ENCODE assay signal across 9 mouse cellular contexts in genomic region chr1:118390871-118391387, GRCm38 (mm10). TPM values are rescaled to one million over a fixed set of nuclear protein-coding genes. Genes with fewer than 3 reads are reported as not detected.
DNase-seq lines count a peak whose midpoint lies in the region; ATAC-seq and TF ChIP-seq lines count a peak whose summit lies in the region.
"Had no signal": no experiment of that assay in that cellular context is flagged by ENCODE, and none has a peak within 500 bp of the region (broad histone marks: within the 10 kb centered on the region; RNA-seq: fewer than 3 reads in every experiment).

No protein-coding gene starts in this region.

- TF ChIP-seq EP300 in stomach, postnatal 0 days (optimal IDR thresholded peaks at IDR 0.05) = no peak

- peak overlapping the region; percentile 70 for H3K4me2 ChIP-seq in lung, embryonic 14.5 days
- H3K4me2 ChIP-seq in limb, embryonic 13.5 days (replicated peaks) = peak overlapping the region; percentile 77
- 0 out of 2 replicates have a peak overlapping the region, but pooled peaks have one; percentile 82 for H3K4me2 ChIP-seq in stomach, postnatal 0 days (replicated peaks; ENCODE audit: low read depth)

- no peak overlapping the region for H3K27ac ChIP-seq in lung, embryonic 14.5 days (ENCODE audit: low read depth)
- H3K27ac ChIP-seq in forebrain, embryonic 10.5 days = no peak overlapping the region
- no peak overlapping the region for H3K27ac ChIP-seq in limb, embryonic 13.5 days
- no peak overlapping the region for H3K27ac ChIP-seq in stomach, postnatal 0 days (replicated peaks)
- H3K27ac ChIP-seq: macrophage had no signal

- H3K4me1 ChIP-seq in lung, embryonic 14.5 days (ENCODE audit: insufficient read depth) = 0 out of 2 replicates have a peak, but pooled peaks cover 6% of the 10 kb centered on the region
- peaks cover 24% of the 10 kb centered on the region for H3K4me1 ChIP-seq in forebrain, embryonic 10.5 days
- H3K4me1 ChIP-seq in limb, embryonic 13.5 days = peaks cover 19% of the 10 kb centered on the region
- no peaks in the 10 kb centered on the region for H3K4me1 ChIP-seq in stomach, postnatal 0 days (replicated peaks; ENCODE audit: control insufficient read depth, insufficient read depth)

- no peaks in the 10 kb centered on the region for H3K9me3 ChIP-seq in lung, embryonic 14.5 days (ENCODE audit: low read depth, low read length)
- H3K9me3 ChIP-seq in forebrain, embryonic 10.5 days = no peaks in the 10 kb centered on the region
- no peaks in the 10 kb centered on the region for H3K9me3 ChIP-seq in limb, embryonic 13.5 days
- no peaks in the 10 kb centered on the region for H3K9me3 ChIP-seq in stomach, postnatal 0 days (ENCODE audit: control insufficient read depth, low read length)

- WGBS in lung, embryonic 14.5 days = 79% methylated on average over 2 of the region's 2 CpGs
- 85% methylated on average over 2 of the region's 2 CpGs for WGBS in forebrain, embryonic 10.5 days
- WGBS in limb, embryonic 13.5 days = 68% methylated on average over 2 of the region's 2 CpGs
- 61% methylated on average over 2 of the region's 2 CpGs for WGBS in stomach, postnatal 0 days

- H3K36me3 ChIP-seq in lung, embryonic 14.5 days (ENCODE audit: insufficient read depth) = peaks cover 7% of the 10 kb centered on the region; the same call in 1 of the 2 replicates
- peaks cover 49% of the 10 kb centered on the region for H3K36me3 ChIP-seq in forebrain, embryonic 10.5 days (replicated peaks)
- peaks cover 17% of the 10 kb centered on the region for H3K36me3 ChIP-seq in limb, embryonic 13.5 days
- no peaks in the 10 kb centered on the region for H3K36me3 ChIP-seq in stomach, postnatal 0 days (ENCODE audit: control insufficient read depth, insufficient read depth, low read length)

- no peak for TF ChIP-seq CTCF in lung, embryonic 14.5 days (IDR thresholded peaks at IDR 0.05; ENCODE audit: low read depth)
- no peak for TF ChIP-seq CTCF in stomach, postnatal 0 days (IDR thresholded peaks at IDR 0.05; ENCODE audit: low read depth)

- DNase-seq in lung, embryonic 14.5 days = no peak
- no peak for DNase-seq in lung, postnatal 10 days
- DNase-seq in forebrain, embryonic 10.5 days (ENCODE audit: extremely low spot score, low spot score) = no peak
- no peak for DNase-seq in stomach, postnatal 0 days (ENCODE audit: low spot score)
- DNase-seq in ovary, adult 18-20 months (ENCODE audit: low spot score) = no peak
- no peak for DNase-seq in frontal cortex, postnatal 10 days (ENCODE audit: low spot score in 2 of 2)
- no peak for DNase-seq in embryo, embryonic 10.5 days (ENCODE audit: low spot score)

- peak overlapping the region; percentile 81 for H3K4me3 ChIP-seq in lung, embryonic 14.5 days (ENCODE audit: low read depth, low read length)
- peak overlapping the region; percentile 91 for H3K4me3 ChIP-seq in forebrain, embryonic 10.5 days
- peak overlapping the region; percentile 95 for H3K4me3 ChIP-seq in limb, embryonic 13.5 days
- H3K4me3 ChIP-seq in stomach, postnatal 0 days (ENCODE audit: low read depth, low read length) = no peak overlapping the region

- no peaks in the 10 kb centered on the region for H3K27me3 ChIP-seq in lung, embryonic 14.5 days (ENCODE audit: insufficient read depth, low read length)
- no peaks in the 10 kb centered on the region for H3K27me3 ChIP-seq in forebrain, embryonic 10.5 days (ENCODE audit: poor library complexity, severe bottlenecking)
- H3K27me3 ChIP-seq in limb, embryonic 13.5 days = no peaks in the 10 kb centered on the region
- no peaks in the 10 kb centered on the region for H3K27me3 ChIP-seq in stomach, postnatal 0 days (ENCODE audit: control insufficient read depth, insufficient read depth, low read length)

- no peak for ATAC-seq in lung, embryonic 14.5 days (ENCODE audit: insufficient read depth)
- no peak for ATAC-seq in limb, embryonic 13.5 days (ENCODE audit: low FRiP score, low read depth)
- ATAC-seq in stomach, postnatal 0 days (ENCODE audit: low FRiP score, low TSS enrichment) = no peak

- no peak overlapping the region for H3K9ac ChIP-seq in lung, embryonic 14.5 days
- peak overlapping the region; percentile 95 for H3K9ac ChIP-seq in limb, embryonic 13.5 days
- H3K9ac ChIP-seq in stomach, postnatal 0 days (ENCODE audit: low read length) = no peak overlapping the region

RNA-seq across cellular contexts. Expression of gene Clasp1, which starts 2.1 kb away (rescaled TPM):
- 51.5 and 60.7 TPM in 2 replicates for polyA plus RNA-seq in lung, embryonic 14.5 days (2014; fragmentation: Nextera tagmentation; extraction: Ambion mirVana)
- 91.5 and 94.2 TPM in 2 replicates for polyA plus RNA-seq in forebrain, embryonic 10.5 days (2016; fragmentation: Nextera tagmentation; extraction: Ambion mirVana)
- 61.2 and 66.3 TPM in 2 replicates for polyA plus RNA-seq in limb, embryonic 13.5 days (2015; fragmentation: Nextera tagmentation; extraction: Ambion mirVana)
- 11.6 and 12.0 TPM in 2 replicates for polyA plus RNA-seq in stomach, postnatal 0 days (2015; fragmentation: Nextera tagmentation; extraction: Ambion mirVana)
